In genomic region chr12:44987762-44988161, GRCm38 (mm10) we compare ENCODE assay signal across 19 mouse cellular contexts.
A peak's percentile ranks its signal among the peaks of the same experiment; 100 is the strongest.
DNase-seq lines count a peak whose midpoint lies in the region; ATAC-seq and TF ChIP-seq lines count a peak whose summit lies in the region.
"Had no signal": no experiment of that assay in that cellular context is flagged by ENCODE, and none has a peak within 500 bp of the region (broad histone marks: within the 10 kb centered on the region; RNA-seq: fewer than 3 reads in every experiment).

No protein-coding gene starts in this region.

- no peaks in the 10 kb centered on the region for H3K27me3 ChIP-seq in heart, embryonic 13.5 days (replicated peaks)
- H3K27me3 ChIP-seq in heart, embryonic 12.5 days (replicated peaks): no peaks in the 10 kb centered on the region
- H3K27me3 ChIP-seq in lung, embryonic 14.5 days (ENCODE audit: insufficient read depth, low read length): no peaks in the 10 kb centered on the region
- H3K27me3 ChIP-seq: forebrain, embryonic 15.5 days; hindbrain, embryonic 12.5 days had no signal

- H3K4me2 ChIP-seq in heart, embryonic 13.5 days: no peak overlapping the region
- H3K4me2 ChIP-seq in heart, embryonic 12.5 days: no peak overlapping the region
- no peak overlapping the region for H3K4me2 ChIP-seq in lung, embryonic 14.5 days
- H3K4me2 ChIP-seq: forebrain, embryonic 15.5 days; hindbrain, embryonic 12.5 days had no signal

- peak; percentile 70 for DNase-seq in lung, embryonic 14.5 days
- DNase-seq in lung, postnatal 14 days: no peak
- peak; percentile 8 for DNase-seq in lung, postnatal 36 days
- DNase-seq in lung, postnatal 10 days: no peak
- DNase-seq: adrenal gland, adult 8-10 months; adrenal gland, postnatal 36 days; cerebellum, adult 2 months; gastrocnemius, postnatal 25 days; heart, postnatal 4 days had no signal

- peak overlapping the region; percentile 28; the same call in 1 of the 2 replicates for H3K27ac ChIP-seq in heart, embryonic 13.5 days (replicated peaks)
- H3K27ac ChIP-seq in heart, embryonic 12.5 days (ENCODE audit: poor library complexity, severe bottlenecking): no peak overlapping the region
- no peak overlapping the region; the same call in 1 of the 2 replicates for H3K27ac ChIP-seq in lung, embryonic 14.5 days (ENCODE audit: low read depth)
- 0 out of 2 replicates have a peak overlapping the region, but pooled peaks have one; percentile 17 for H3K27ac ChIP-seq in embryonic fibroblast, embryonic 13.5 days (ENCODE audit: insufficient read depth, low read length)
- H3K27ac ChIP-seq: embryonic facial prominence, embryonic 10.5 days; forebrain, embryonic 10.5 days; forebrain, embryonic 15.5 days; hindbrain, embryonic 12.5 days had no signal

- no peak overlapping the region for H3K9ac ChIP-seq in heart, embryonic 13.5 days
- no peak overlapping the region for H3K9ac ChIP-seq in heart, embryonic 12.5 days
- no peak overlapping the region for H3K9ac ChIP-seq in lung, embryonic 14.5 days
- H3K9ac ChIP-seq: forebrain, embryonic 15.5 days; hindbrain, embryonic 12.5 days had no signal

- H3K4me1 ChIP-seq in heart, embryonic 13.5 days: peaks cover 33% of the 10 kb centered on the region
- H3K4me1 ChIP-seq in heart, embryonic 12.5 days (replicated peaks): peaks cover 16% of the 10 kb centered on the region
- no peaks in the 10 kb centered on the region for H3K4me1 ChIP-seq in lung, embryonic 14.5 days (ENCODE audit: insufficient read depth)
- H3K4me1 ChIP-seq in embryonic fibroblast, embryonic 13.5 days (ENCODE audit: control insufficient read depth, insufficient read depth, low read length): peaks cover 3% of the 10 kb centered on the region; the same call in 1 of the 2 replicates

- no peak for ATAC-seq in heart, embryonic 13.5 days (ENCODE audit: extremely low read depth, insufficient number of reproducible peaks, low FRiP score, low TSS enrichment)
- ATAC-seq in heart, embryonic 12.5 days (ENCODE audit: insufficient number of reproducible peaks, low FRiP score): no peak
- peak; percentile 58; the same call in 1 of the 2 replicates for ATAC-seq in lung, embryonic 14.5 days (ENCODE audit: insufficient read depth)
- ATAC-seq: forebrain, embryonic 15.5 days; hindbrain, embryonic 16.5 days; inflammation-experienced regulatory T-cells, adult 6 months had no signal

- whole genome bisulfite sequencing in heart, embryonic 13.5 days: 44% methylated on average over 1 of the region's 1 CpGs
- 43% methylated on average over 1 of the region's 1 CpGs for WGBS in heart, embryonic 12.5 days
- 16% methylated on average over 1 of the region's 1 CpGs for WGBS in lung, embryonic 14.5 days

- no peaks in the 10 kb centered on the region for H3K36me3 ChIP-seq in heart, embryonic 13.5 days
- H3K36me3 ChIP-seq in heart, embryonic 12.5 days: no peaks in the 10 kb centered on the region
- H3K36me3 ChIP-seq in lung, embryonic 14.5 days (ENCODE audit: insufficient read depth): no peaks in the 10 kb centered on the region
- H3K36me3 ChIP-seq: embryonic facial prominence, embryonic 10.5 days; forebrain, embryonic 10.5 days; forebrain, embryonic 15.5 days; hindbrain, embryonic 12.5 days had no signal

- H3K4me3 ChIP-seq in heart, embryonic 13.5 days: no peak overlapping the region
- H3K4me3 ChIP-seq in heart, embryonic 12.5 days: no peak overlapping the region
- no peak overlapping the region for H3K4me3 ChIP-seq in lung, embryonic 14.5 days (ENCODE audit: low read depth, low read length)
- H3K4me3 ChIP-seq in embryonic fibroblast, embryonic 13.5 days (ENCODE audit: insufficient read depth, low read length): no peak overlapping the region
- H3K4me3 ChIP-seq: embryonic facial prominence, embryonic 10.5 days; erythroblast, embryonic 14.5 days; forebrain, embryonic 10.5 days; forebrain, embryonic 15.5 days; hindbrain, embryonic 12.5 days had no signal

- no peaks in the 10 kb centered on the region for H3K9me3 ChIP-seq in heart, embryonic 13.5 days
- H3K9me3 ChIP-seq in heart, embryonic 12.5 days (replicated peaks): no peaks in the 10 kb centered on the region
- no peaks in the 10 kb centered on the region for H3K9me3 ChIP-seq in lung, embryonic 14.5 days (ENCODE audit: low read depth, low read length)
- H3K9me3 ChIP-seq: embryonic facial prominence, embryonic 10.5 days; forebrain, embryonic 10.5 days; forebrain, embryonic 15.5 days; hindbrain, embryonic 12.5 days had no signal

- no peak for TF ChIP-seq CTCF in lung, embryonic 14.5 days (IDR thresholded peaks at IDR 0.05; ENCODE audit: low read depth)
- TF ChIP-seq CTCF in embryonic fibroblast, embryonic 13.5 days (IDR thresholded peaks at IDR 0.05; ENCODE audit: borderline replicate concordance, insufficient read depth, low read length): no peak

- no peak for TF ChIP-seq POLR2A in embryonic fibroblast, embryonic 13.5 days (IDR thresholded peaks at IDR 0.05; ENCODE audit: low read depth, low read length)

Comparison
In these comparisons a context has a peak if more than half of its experiments do, and no peak if none do; other contexts are left out.
1. H3K27ac ChIP-seq: peak in heart, embryonic 13.5 days (single experiment) and embryonic fibroblast, embryonic 13.5 days (single experiment); none in heart, embryonic 12.5 days (single experiment) and lung, embryonic 14.5 days (single experiment).
2. DNase-seq: peak in lung, embryonic 14.5 days (single experiment) and lung, postnatal 36 days (single experiment); none in lung, postnatal 14 days (single experiment) and lung, postnatal 10 days (single experiment).